Mouse (Mus musculus) MEL (cell line): ENCODE results near the gene Efs. TPM values are rescaled to one million over a fixed set of nuclear protein-coding genes. Genes with fewer than 3 reads are reported as not detected.

Experiments used
- DNase-seq: peaks from one replicate; pipeline ENCODE4 v3.0.0; 2011; ENCODE audit warnings: low read depth, low spot score
- H3K27ac ChIP-seq: 2 replicates; pipeline ENCODE4 v1.5.1; 2012; ENCODE audit warnings: low read depth, mild to moderate bottlenecking, control low read depth, low read length, moderate library complexity; ENCODE audit not compliant: control insufficient read depth
- H3K27me3 ChIP-seq, 2 experiments: fragments of 150-350 bp in 1 of 2; sonication (generic) in 1 of 2; 2 replicates each; pipeline ENCODE4 v1.6.1; 2012; ENCODE audit warnings: low read length in 2 of 2, mild to moderate bottlenecking in 2 of 2, improper control_type of control experiment in 1 of 2, moderate library complexity in 1 of 2; ENCODE audit not compliant: insufficient read depth in 2 of 2, control insufficient read depth in 1 of 2
- H3K36me3 ChIP-seq, 2 experiments: 2 replicates each; pipeline ENCODE4 v1.6.1; 2012 to 2014; ENCODE audit warnings: low read length in 2 of 2, improper control_type of control experiment in 1 of 2, inconsistent platforms in 1 of 2, mild to moderate bottlenecking in 1 of 2; ENCODE audit not compliant: insufficient read depth in 2 of 2, control insufficient read depth in 1 of 2
- H3K4me1 ChIP-seq, 2 experiments: fragments of 150-350 bp in 1 of 2; sonication (generic) in 1 of 2; 2 replicates each; pipeline ENCODE4 v1.6.1; 2012; ENCODE audit warnings: low read length in 2 of 2, improper control_type of control experiment in 1 of 2, mild to moderate bottlenecking in 1 of 2; ENCODE audit not compliant: insufficient read depth in 2 of 2, control insufficient read depth in 1 of 2
- H3K4me3 ChIP-seq, 2 experiments: fragments of 150-350 bp in 1 of 2; sonication (generic) in 1 of 2; 2 replicates each; pipeline ENCODE4 v1.5.1; 2012; ENCODE audit warnings: low read depth in 2 of 2, low read length in 2 of 2, mild to moderate bottlenecking in 2 of 2, moderate library complexity in 2 of 2, control low read depth in 1 of 2, improper control_type of control experiment in 1 of 2; ENCODE audit not compliant: control insufficient read depth in 1 of 2, insufficient read depth in 1 of 2
- H3K79me2 ChIP-seq: 2 replicates; pipeline ENCODE4 v1.6.1; 2012; ENCODE audit warnings: mild to moderate bottlenecking, low read length, moderate library complexity; ENCODE audit not compliant: control insufficient read depth, poor library complexity, insufficient read depth
- H3K9ac ChIP-seq: 2 replicates; pipeline ENCODE4 v1.6.1; 2012; ENCODE audit warnings: low read depth, mild to moderate bottlenecking, control low read depth, low read length, moderate library complexity; ENCODE audit not compliant: control insufficient read depth, poor library complexity, severe bottlenecking
- H3K9me3 ChIP-seq: fragments of 150-350 bp; sonication (generic); replicated peaks from 2 replicates; pipeline ENCODE4 v1.6.1; 2012; ENCODE audit warnings: mild to moderate bottlenecking, low read length, improper control_type of control experiment, moderate library complexity; ENCODE audit not compliant: insufficient read depth
- BHLHE40 ChIP-seq: IDR thresholded peaks from 2 replicates; pipeline ENCODE4 v1.6.1; 2012; ENCODE audit warnings: low read depth, mild to moderate bottlenecking, inconsistent platforms, low read length, improper control_type of control experiment, borderline replicate concordance
- CHD2 ChIP-seq: IDR thresholded peaks from 2 replicates; pipeline ENCODE4 v1.6.1; 2011; ENCODE audit warnings: low read length, improper control_type of control experiment
- E2F4 ChIP-seq: IDR thresholded peaks from 2 replicates; pipeline ENCODE4 v1.6.1; 2011; ENCODE audit warnings: low read depth, low read length, improper control_type of control experiment, borderline replicate concordance
- ELF1 ChIP-seq: IDR thresholded peaks from 2 replicates; pipeline ENCODE4 v1.6.1; 2014; ENCODE audit warnings: low read depth, mild to moderate bottlenecking, inconsistent platforms, low read length, improper control_type of control experiment, moderate library complexity
- ETS1 ChIP-seq: IDR thresholded peaks from 2 replicates; pipeline ENCODE4 v1.6.1; 2012; ENCODE audit warnings: low read depth, mild to moderate bottlenecking, inconsistent platforms, low read length, improper control_type of control experiment, moderate library complexity
- GATA1 ChIP-seq: IDR thresholded peaks from 2 replicates; pipeline ENCODE4 v1.6.1; 2011; ENCODE audit warnings: low read depth, low read length, improper control_type of control experiment
- HCFC1 ChIP-seq: IDR thresholded peaks from 2 replicates; pipeline ENCODE4 v1.6.1; 2012; ENCODE audit warnings: low read depth, mild to moderate bottlenecking, inconsistent platforms, low read length, improper control_type of control experiment, moderate library complexity
- JUND ChIP-seq: IDR thresholded peaks from 2 replicates; pipeline ENCODE4 v1.6.1; 2011; ENCODE audit warnings: low read depth, mild to moderate bottlenecking, improper control_type of control experiment, low read length
- MAX ChIP-seq: IDR thresholded peaks from 2 replicates; pipeline ENCODE4 v1.6.1; 2011; ENCODE audit warnings: low read length, improper control_type of control experiment
- MAZ ChIP-seq: IDR thresholded peaks from 2 replicates; pipeline ENCODE4 v1.6.1; 2012; ENCODE audit warnings: low read depth, mild to moderate bottlenecking, inconsistent platforms, low read length, improper control_type of control experiment
- MXI1 ChIP-seq: IDR thresholded peaks from 2 replicates; pipeline ENCODE4 v1.6.1; 2011; ENCODE audit warnings: mild to moderate bottlenecking, low read depth, low read length, improper control_type of control experiment
- MYB ChIP-seq: IDR thresholded peaks from 2 replicates; pipeline ENCODE4 v1.6.1; 2011; ENCODE audit warnings: mild to moderate bottlenecking, low read depth, low read length, improper control_type of control experiment
- NELFE ChIP-seq: IDR thresholded peaks from 2 replicates; pipeline ENCODE4 v1.6.1; 2011; ENCODE audit warnings: low read depth, low read length, improper control_type of control experiment
- POLR2A ChIP-seq, 2 experiments: IDR thresholded peaks; 2 replicates each; pipeline ENCODE4 v1.6.1; 2011 to 2012; ENCODE audit warnings: low read length in 2 of 2, mild to moderate bottlenecking in 2 of 2, control low read depth in 1 of 2, improper control_type of control experiment in 1 of 2, low read depth in 1 of 2, moderate library complexity in 1 of 2; ENCODE audit not compliant: control insufficient read depth in 1 of 2, insufficient read depth in 1 of 2, poor library complexity in 1 of 2
- RAD21 ChIP-seq: IDR thresholded peaks from 2 replicates; pipeline ENCODE4 v1.6.1; 2011; ENCODE audit warnings: mild to moderate bottlenecking, low read depth, low read length, improper control_type of control experiment
- SMC3 ChIP-seq: IDR thresholded peaks from 2 replicates; pipeline ENCODE4 v1.6.1; 2011; ENCODE audit warnings: low read depth, low read length, improper control_type of control experiment
- TCF12 ChIP-seq: IDR thresholded peaks from 2 replicates; pipeline ENCODE4 v1.6.1; 2014; ENCODE audit warnings: low read depth, mild to moderate bottlenecking, inconsistent platforms, low read length, improper control_type of control experiment, moderate library complexity
- USF1 ChIP-seq: IDR thresholded peaks from 2 replicates; pipeline ENCODE4 v1.6.1; 2014; ENCODE audit warnings: low read depth, mild to moderate bottlenecking, inconsistent platforms, low read length, improper control_type of control experiment, moderate library complexity
- ZC3H11A ChIP-seq: IDR thresholded peaks from 2 replicates; pipeline ENCODE4 v1.6.1; 2012; ENCODE audit warnings: low read depth, mild to moderate bottlenecking, inconsistent platforms, low read length, improper control_type of control experiment
- ZMIZ1 ChIP-seq: IDR thresholded peaks from 2 replicates; pipeline ENCODE4 v1.6.1; 2012; ENCODE audit warnings: low read depth, mild to moderate bottlenecking, inconsistent platforms, low read length, improper control_type of control experiment, moderate library complexity
- ZNF384 ChIP-seq: IDR thresholded peaks from 2 replicates; pipeline ENCODE4 v1.6.1; 2012; ENCODE audit warnings: low read depth, mild to moderate bottlenecking, inconsistent platforms, low read length, improper control_type of control experiment
- polyA plus RNA-seq, 2 experiments: library from polyadenylated mRNA; stranded (reverse) in 1 of 2; unstranded in 1 of 2; fragments of >175 nt in 1 of 2; fragments of >200 nt in 1 of 2; gene quantifications; 2 replicates each; pipeline versions ENCODE4 v1.2.1 to v1.2.4; 2012; ENCODE audit warnings: low replicate concordance in 2 of 2, low read depth in 1 of 2; ENCODE audit not compliant: insufficient read length in 2 of 2, insufficient read depth in 1 of 2, missing spikeins in 1 of 2
- total RNA-seq: library from RNA; depleted of rRNA; stranded (reverse); fragments of 300-350 nt; gene quantifications from 2 replicates; pipeline ENCODE4 v1.2.3, GENCODE M21; 2012

Gene Efs
- total and polyA plus RNA-seq, 3 experiments = not detected

- H3K79me2 ChIP-seq = no peaks in the 10 kb centered on the region
- H3K27me3 ChIP-seq = peaks cover 0 to 6% of the 10 kb centered on the region in 2 experiments; a peak in 2 of 4 replicates
- H3K4me3 ChIP-seq = no peak overlapping the region
- no peaks in the 10 kb centered on the region for H3K4me1 ChIP-seq
- no peaks in the 10 kb centered on the region for H3K9me3 ChIP-seq
- DNase-seq = no peak
- H3K27ac ChIP-seq = no peak overlapping the region
- no peak overlapping the region for H3K9ac ChIP-seq
- TF ChIP-seq ETS1 (no peak), USF1 (no peak)
- TF ChIP-seq, all 39 proteins: peak for 0
- no peaks in the 10 kb centered on the region for H3K36me3 ChIP-seq
These were observed 32.6 kb upstream of the Efs start for GRCm38 (mm10) chr14:54958503-54958902.

DNA sequence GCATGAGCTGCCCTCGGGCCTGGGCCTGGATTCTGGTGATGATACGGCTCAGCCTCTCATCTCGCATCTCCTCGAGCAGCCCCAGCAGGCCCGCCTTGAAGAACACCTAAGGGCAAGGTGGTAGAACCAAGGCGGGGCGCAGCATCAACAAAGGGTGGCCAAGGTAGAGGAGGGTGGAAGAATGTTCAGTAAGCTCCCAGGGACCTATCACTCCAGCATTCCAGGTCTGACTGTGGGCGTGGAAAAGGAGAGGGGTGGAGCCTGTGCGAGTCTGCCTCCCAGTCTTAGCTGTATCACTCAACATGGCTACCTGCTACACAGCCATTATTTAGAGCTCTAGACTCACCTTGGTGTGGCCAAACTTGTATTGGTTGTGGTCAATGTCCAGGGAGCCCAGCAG lies 30.6 kb upstream of the Efs start:
- H3K27me3 ChIP-seq = peaks cover 2 to 6% of the 10 kb centered on the region in 2 experiments; a peak in 2 of 4 replicates
- DNase-seq = no peak
- H3K9me3 ChIP-seq = no peaks in the 10 kb centered on the region
- H3K4me1 ChIP-seq = no peaks in the 10 kb centered on the region
- no peak overlapping the region for H3K4me3 ChIP-seq
- H3K9ac ChIP-seq = no peak overlapping the region
- no peak overlapping the region for H3K27ac ChIP-seq
- H3K36me3 ChIP-seq = no peaks in the 10 kb centered on the region
- no peaks in the 10 kb centered on the region for H3K79me2 ChIP-seq
- TF ChIP-seq TCF12 (no peak), POLR2A (IDR thresholded peaks at IDR 0.05; ENCODE audit: control insufficient read depth in 1 of 2, insufficient read depth in 1 of 2, low read depth in 1 of 2, low read length in 2 of 2, poor library complexity in 1 of 2) (no peak), CHD2 (no peak), MXI1 (no peak), HCFC1 (no peak), MAX (no peak), E2F4 (no peak), JUND (no peak), ZMIZ1 (no peak), MYB (no peak), SMC3 (no peak), ZNF384 (no peak), ZC3H11A (no peak), ELF1 (no peak), GATA1 (no peak), MAZ (no peak)
- TF ChIP-seq, all 39 proteins: peak for 0

DNA sequence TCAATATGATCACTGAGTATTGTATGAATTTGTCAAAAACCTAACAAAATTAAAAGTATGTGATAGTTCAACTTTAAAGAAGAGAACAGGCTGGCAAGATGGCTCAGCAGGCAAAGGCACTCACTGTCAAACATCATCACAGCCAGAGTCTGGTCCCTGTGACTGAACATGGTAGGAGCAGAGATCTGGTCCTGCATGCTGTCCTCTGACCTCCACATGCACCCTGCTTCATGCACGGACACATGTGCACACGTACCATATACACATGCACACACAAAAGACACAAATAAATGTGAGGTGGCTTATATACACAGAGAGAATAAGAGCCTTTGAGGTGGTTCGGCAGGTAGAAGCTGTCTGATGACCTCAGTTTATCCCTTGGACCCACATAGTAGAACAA lies 29.6 kb upstream of the Efs start:
- H3K4me1 ChIP-seq = no peaks in the 10 kb centered on the region
- H3K27me3 ChIP-seq = peaks cover 2 to 6% of the 10 kb centered on the region in 2 experiments; a peak in 2 of 4 replicates
- no peak overlapping the region for H3K9ac ChIP-seq
- no peak overlapping the region for H3K27ac ChIP-seq
- H3K9me3 ChIP-seq = no peaks in the 10 kb centered on the region
- H3K4me3 ChIP-seq = no peak overlapping the region
- no peaks in the 10 kb centered on the region for H3K79me2 ChIP-seq
- TF ChIP-seq JUND (no peak), HCFC1 (no peak), MXI1 (no peak), BHLHE40 (no peak), SMC3 (no peak), MAZ (no peak), MYB (no peak), RAD21 (no peak), NELFE (no peak)
- H3K36me3 ChIP-seq = no peaks in the 10 kb centered on the region
- no peak for DNase-seq
